Mouse (Mus musculus) limb, embryonic 15.5 days (tissue): Measurements from ENCODE around the gene Rhox3a. TPM values are rescaled to one million over a fixed set of nuclear protein-coding genes. Genes with fewer than 3 reads are reported as not detected.
"Not testable (repeated sequence)": the region's sequence is repeated elsewhere in the genome, so short reads cannot be mapped to it uniquely, and the experiment has no call there.

Experiments
- ATAC-seq: fragments of 200-750 bp; cut with Nextera tagmentation; 2 replicates; pipeline ENCODE4 v1.8.0; 2017; ENCODE audit warnings: low read depth, moderate TSS enrichment; ENCODE audit not compliant: insufficient number of reproducible peaks, low FRiP score, low TSS enrichment
- H3K27ac ChIP-seq: fragments of 300-500 bp; sonication (generic); 2 replicates; pipeline ENCODE4 v1.5.1; 2015; ENCODE audit warnings: moderate library complexity, mild to moderate bottlenecking, inconsistent platforms
- H3K27me3 ChIP-seq: fragments of 300-500 bp; sonication (generic); 2 replicates; pipeline ENCODE4 v1.6.1; 2015; ENCODE audit warnings: inconsistent platforms
- H3K36me3 ChIP-seq: fragments of 300-500 bp; sonication (generic); 2 replicates; pipeline ENCODE4 v1.6.1; 2015; ENCODE audit warnings: inconsistent platforms
- H3K4me1 ChIP-seq: fragments of 300-500 bp; sonication (generic); 2 replicates; pipeline ENCODE4 v1.6.1; 2015; ENCODE audit warnings: inconsistent platforms
- H3K4me2 ChIP-seq: fragments of 300-500 bp; sonication (generic); 2 replicates; pipeline ENCODE4 v1.6.1; 2015; ENCODE audit warnings: mild to moderate bottlenecking, inconsistent platforms
- H3K4me3 ChIP-seq: fragments of 300-500 bp; sonication (generic); 2 replicates; pipeline ENCODE4 v1.5.1; 2015; ENCODE audit warnings: mild to moderate bottlenecking, inconsistent platforms
- H3K9ac ChIP-seq: fragments of 300-500 bp; sonication (generic); 2 replicates; pipeline ENCODE4 v1.6.1; 2015; ENCODE audit warnings: inconsistent platforms
- H3K9me3 ChIP-seq: fragments of 300-500 bp; sonication (generic); 2 replicates; pipeline ENCODE4 v1.6.1; 2016; ENCODE audit warnings: inconsistent platforms
- WGBS: fragments of 180-500 bp; shearing (Covaris S2); methylation state at CpG from one replicate; pipeline ENCODE4 v1.1.7; 2015; 5-methylcytosine and 5-hydroxymethylcytosine counted together
- polyA plus RNA-seq: library from polyadenylated mRNA; unstranded; fragments of >200 nt; fragmentation: Nextera tagmentation; extraction: Ambion mirVana; gene quantifications from 2 replicates; pipeline ENCODE4 v1.2.1, GENCODE M21; 2015

The Rhox3a gene
- polyA plus RNA-seq: not detected in 2 replicates

DNA sequence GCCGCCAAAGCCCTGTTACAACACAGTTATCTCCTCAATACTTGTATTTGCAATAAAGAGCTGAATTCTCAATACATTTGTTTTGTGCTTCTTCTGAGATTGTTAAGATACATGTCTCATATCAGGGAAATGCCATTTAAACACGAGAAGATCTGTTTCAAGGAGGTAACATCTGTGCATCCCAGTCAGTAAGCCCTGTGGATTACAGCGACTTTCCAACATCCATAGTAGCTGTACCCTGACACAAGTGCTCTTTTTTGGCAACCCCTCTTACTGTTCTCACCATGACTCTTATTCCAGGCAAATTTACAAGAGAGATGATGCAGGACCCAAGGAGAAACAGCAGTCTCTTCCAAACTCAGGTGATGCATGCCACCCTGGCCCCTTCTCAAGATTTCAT lies at the start of gene Rhox3a:
Rhox3a (plus strand) TSS at position 301 of the 400 bp plus-strand sequence.
- not testable (repeated sequence) for H3K9me3 ChIP-seq, H3K27ac ChIP-seq, H3K4me3 ChIP-seq, ATAC-seq, H3K27me3 ChIP-seq, H3K4me1 ChIP-seq, H3K36me3 ChIP-seq, H3K9ac ChIP-seq, H3K4me2 ChIP-seq
- WGBS: 93% methylated on average over 1 of the region's 3 CpGs

DNA sequence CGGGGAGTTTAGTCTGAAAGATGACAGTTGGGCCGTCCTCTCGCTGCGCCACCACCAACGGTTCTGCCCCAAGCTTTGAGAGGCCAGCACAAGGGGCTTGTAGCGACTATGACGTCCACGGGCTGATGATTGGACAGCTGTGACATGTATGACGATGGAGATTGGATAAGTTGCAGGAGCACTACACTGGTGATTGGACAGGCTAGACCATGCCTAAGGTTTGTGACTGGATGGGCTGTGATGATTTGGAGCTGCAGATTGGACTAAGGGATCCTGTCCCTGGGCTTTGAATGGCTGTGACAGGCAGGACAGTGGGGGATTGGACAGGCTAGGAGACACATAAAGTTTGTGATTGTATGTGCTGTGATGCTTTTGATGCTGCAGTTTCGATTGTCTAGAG lies 38.8 kb upstream of the Rhox3a start, which contains the start of gene Gm9:
Gm9 (minus strand) TSS at position 101 of the 400 bp plus-strand sequence.
- ATAC-seq: no peak
- H3K9me3 ChIP-seq: no peaks in the 10 kb centered on the region
- 88% methylated on average over 10 of the region's 10 CpGs for WGBS
- no peaks in the 10 kb centered on the region for H3K27me3 ChIP-seq
- no peaks in the 10 kb centered on the region for H3K4me1 ChIP-seq
- H3K4me3 ChIP-seq: no peak within 1 kb of the TSS
- no peak within 1 kb of the TSS for H3K4me2 ChIP-seq
- H3K27ac ChIP-seq: no peak within 1 kb of the TSS
- H3K36me3 ChIP-seq: no peaks in the 10 kb centered on the region
- no peak within 1 kb of the TSS for H3K9ac ChIP-seq

DNA sequence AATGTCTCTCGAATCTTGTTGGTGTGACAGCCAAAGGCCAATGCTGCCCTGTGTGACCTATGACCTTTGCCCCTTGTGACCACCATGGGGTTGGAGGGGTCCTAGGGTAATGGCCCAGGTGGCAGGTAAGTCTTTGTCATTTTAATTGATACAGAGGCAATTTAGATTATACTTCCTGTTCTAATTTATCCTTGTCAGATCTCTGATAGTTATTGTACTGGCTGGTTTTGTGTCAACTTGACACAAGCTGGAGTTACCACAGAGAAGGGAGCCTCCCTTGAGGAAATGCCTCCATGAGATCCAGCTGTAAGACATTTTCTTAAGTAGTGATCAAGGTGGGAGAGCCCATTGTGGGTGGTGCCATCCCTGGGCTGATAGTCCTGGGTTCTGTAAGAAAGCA lies 27.6 kb upstream of the Rhox3a start, which contains the start of gene Rhox1:
Rhox1 (minus strand) TSS at position 101 of the 400 bp plus-strand sequence.
- H3K9me3 ChIP-seq: not testable (repeated sequence)

DNA sequence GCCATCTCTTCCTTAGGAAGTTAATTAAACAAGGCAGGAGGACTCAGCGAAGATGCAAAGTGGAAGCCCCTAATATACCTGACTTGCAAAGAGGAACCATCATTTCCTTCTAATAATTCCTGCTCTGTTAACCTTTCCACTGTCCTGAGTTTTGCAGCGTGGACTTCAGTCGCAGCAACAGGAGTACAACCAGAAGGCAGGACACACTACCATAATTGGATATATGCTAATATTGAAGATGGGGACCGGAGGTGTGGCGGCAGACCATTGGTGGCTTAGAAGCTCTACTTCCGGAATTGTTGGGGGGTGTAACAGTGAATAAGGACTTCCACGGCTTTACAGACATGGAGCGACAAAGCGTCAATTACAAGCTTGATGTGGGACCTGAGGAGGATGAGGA lies 5.0 kb upstream of the Rhox3a start, which contains the start of gene Rhox2a:
Rhox2a (plus strand) TSS at position 301 of the 400 bp plus-strand sequence.
- not testable (repeated sequence) for H3K4me1 ChIP-seq, H3K36me3 ChIP-seq, H3K4me2 ChIP-seq, ATAC-seq, H3K4me3 ChIP-seq, H3K27ac ChIP-seq, H3K9me3 ChIP-seq, H3K9ac ChIP-seq, H3K27me3 ChIP-seq
- WGBS: 92% methylated on average over 2 of the region's 9 CpGs

More for the DNA sequence above, 27.6 kb upstream of the Rhox3a start, which contains the start of gene Rhox1:
- H3K9ac ChIP-seq, H3K4me2 ChIP-seq, H3K36me3 ChIP-seq, H3K27ac ChIP-seq, H3K4me1 ChIP-seq, H3K4me3 ChIP-seq, H3K27me3 ChIP-seq, ATAC-seq: not testable (repeated sequence)
- 58% methylated on average over 1 of the region's 1 CpGs for WGBS

DNA sequence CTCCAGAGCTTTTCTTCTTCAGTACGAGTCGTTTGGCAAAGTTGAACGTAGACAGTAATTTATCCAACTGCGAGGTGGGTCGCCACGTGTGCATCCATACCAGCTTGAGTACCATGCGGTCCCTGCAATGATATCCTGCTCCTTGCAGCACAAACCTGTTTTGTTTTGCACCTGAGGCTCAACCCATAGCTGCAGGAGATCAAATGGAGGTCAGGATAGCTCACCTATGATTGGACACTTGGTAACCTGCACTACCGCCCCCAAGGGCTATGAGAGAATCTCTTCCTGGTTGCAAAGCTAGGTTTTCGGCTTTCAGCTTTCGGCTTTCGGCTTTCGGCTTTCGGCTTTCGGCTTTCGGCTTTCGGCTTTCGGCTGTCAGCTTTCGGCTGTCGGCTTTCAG lies 15.3 kb downstream of the Rhox3a start, which contains the start of gene Rhox4a:
Rhox4a (plus strand) TSS at position 301 of the 400 bp plus-strand sequence.
- ATAC-seq, H3K9me3 ChIP-seq, H3K27me3 ChIP-seq, H3K27ac ChIP-seq, H3K9ac ChIP-seq, H3K36me3 ChIP-seq, H3K4me2 ChIP-seq, H3K4me3 ChIP-seq, H3K4me1 ChIP-seq: not testable (repeated sequence)
- 95% methylated on average over 11 of the region's 19 CpGs for WGBS

Other genes with a start within 250 kb of the Rhox3a start
- not detected in 2 replicates for gene Sowahd, start 201.1 kb upstream of the Rhox3a start, polyA plus RNA-seq
- 405 and 591 TPM in 2 replicates for gene Rpl39, start 164.5 kb upstream of the Rhox3a start, polyA plus RNA-seq
- gene Upf3b, start 139.6 kb upstream of the Rhox3a start, polyA plus RNA-seq: 14.9 and 15.0 TPM in 2 replicates
- gene Nkap, start 123.1 kb upstream of the Rhox3a start, polyA plus RNA-seq: 13.8 and 14.4 TPM in 2 replicates
- gene Akap14, start 81.1 kb upstream of the Rhox3a start, polyA plus RNA-seq: not detected in 2 replicates
- gene Ndufa1, start 58.8 kb upstream of the Rhox3a start, polyA plus RNA-seq: 385 and 433 TPM in 2 replicates
- 12.5 and 12.6 TPM in 2 replicates for gene Rnf113a1, start 58.7 kb upstream of the Rhox3a start, polyA plus RNA-seq
- not detected in 2 replicates for gene Gm9, start 38.9 kb upstream of the Rhox3a start, polyA plus RNA-seq
- gene Rhox1, start 27.7 kb upstream of the Rhox3a start, polyA plus RNA-seq: not detected in 2 replicates
- not detected in 2 replicates for gene Rhox2a, start 4.9 kb upstream of the Rhox3a start, polyA plus RNA-seq
- gene Rhox4a, start 15.4 kb downstream of the Rhox3a start, polyA plus RNA-seq: not detected in 2 replicates
- gene Rhox3a2, start 130.1 kb downstream of the Rhox3a start, polyA plus RNA-seq: not detected in 2 replicates
- gene Rhox4a2, start 140.9 kb downstream of the Rhox3a start, polyA plus RNA-seq: 0.36 and 0.70 TPM in 2 replicates
- not detected in 2 replicates for gene Rhox2b, start 162.1 kb downstream of the Rhox3a start, polyA plus RNA-seq
- 0.26 and 0.65 TPM in 2 replicates for gene Rhox4b, start 182.6 kb downstream of the Rhox3a start, polyA plus RNA-seq
- not detected in 2 replicates for gene Rhox2c, start 203.8 kb downstream of the Rhox3a start, polyA plus RNA-seq
- not detected in 2 replicates for gene Rhox3c, start 208.7 kb downstream of the Rhox3a start, polyA plus RNA-seq
- not detected in 2 replicates for gene Rhox4c, start 230.4 kb downstream of the Rhox3a start, polyA plus RNA-seq
- gene Rhox2d, start 243.5 kb downstream of the Rhox3a start, polyA plus RNA-seq: not detected in 2 replicates